Mouse (Mus musculus) stomach, postnatal 0 days (tissue): Measurements from ENCODE around the gene Methig1. TPM values are rescaled to one million over a fixed set of nuclear protein-coding genes. Genes with fewer than 3 reads are reported as not detected.
"Not testable (repeated sequence)": the region's sequence is repeated elsewhere in the genome, so short reads cannot be mapped to it uniquely, and the experiment has no call there.

Source experiments
- ATAC-seq: fragments of 200-750 bp; cut with Nextera tagmentation; 2 replicates; pipeline ENCODE4 v1.8.0; 2017; ENCODE audit not compliant: low FRiP score, low TSS enrichment
- DNase-seq: peaks from one replicate; pipeline ENCODE4 v3.0.0-alpha.2; 2016; ENCODE audit warnings: low spot score
- H3K27ac ChIP-seq: fragments of 300-500 bp; sonication (generic); replicated peaks from 2 replicates; pipeline ENCODE4 v1.5.1; 2014; ENCODE audit warnings: mild to moderate bottlenecking, control low read depth
- H3K27me3 ChIP-seq: fragments of 300-500 bp; sonication (generic); 2 replicates; pipeline ENCODE4 v1.6.1; 2014; ENCODE audit warnings: low read length; ENCODE audit not compliant: control insufficient read depth, insufficient read depth
- H3K36me3 ChIP-seq: fragments of 300-500 bp; sonication (generic); 2 replicates; pipeline ENCODE4 v1.6.1; 2014; ENCODE audit warnings: low read length, mixed read lengths; ENCODE audit not compliant: control insufficient read depth, insufficient read depth
- H3K4me1 ChIP-seq: fragments of 300-500 bp; sonication (generic); replicated peaks from 2 replicates; pipeline ENCODE4 v1.6.1; 2014; ENCODE audit warnings: antibody characterized with exemption; ENCODE audit not compliant: control insufficient read depth, insufficient read depth
- H3K4me2 ChIP-seq: fragments of 300-500 bp; sonication (generic); replicated peaks from 2 replicates; pipeline ENCODE4 v1.6.1; 2014; ENCODE audit warnings: low read depth, mild to moderate bottlenecking, control low read depth, moderate library complexity
- H3K4me3 ChIP-seq: fragments of 300-500 bp; sonication (generic); 2 replicates; pipeline ENCODE4 v1.5.1; 2014; ENCODE audit warnings: low read depth, low read length, control low read depth
- H3K9ac ChIP-seq: fragments of 300-500 bp; sonication (generic); 2 replicates; pipeline ENCODE4 v1.6.1; 2014; ENCODE audit warnings: mild to moderate bottlenecking, low read length, control low read depth, mixed read lengths
- H3K9me3 ChIP-seq: fragments of 300-500 bp; sonication (generic); 2 replicates; pipeline ENCODE4 v1.6.1; 2016; ENCODE audit warnings: low read length; ENCODE audit not compliant: control insufficient read depth
- CTCF ChIP-seq: IDR thresholded peaks from 2 replicates; pipeline ENCODE4 v1.5.1; 2016; ENCODE audit warnings: antibody characterized with exemption, low read depth, mild to moderate bottlenecking, moderate library complexity
- EP300 ChIP-seq: optimal IDR thresholded peaks from 2 replicates; pipeline ENCODE3; 2016; ENCODE audit warnings: antibody characterized with exemption
- WGBS: fragments of 180-500 bp; shearing (Covaris S2); extraction: QIAGEN DNeasy Blood & Tissue Kit; methylation state at CpG from one replicate; pipeline ENCODE4 v1.1.7; 2014; 5-methylcytosine and 5-hydroxymethylcytosine counted together
- polyA plus RNA-seq: library from polyadenylated mRNA; unstranded; fragments of >200 nt; fragmentation: Nextera tagmentation; extraction: Ambion mirVana; gene quantifications from 2 replicates; pipeline ENCODE4 v1.2.1, GENCODE M21; 2015

Methig1 gene
- polyA plus RNA-seq, 1 experiment from 2014 or later, result not detected

- Histone ChIP-seq H3K4me2 (no peak overlapping the region), H3K9ac (no peak overlapping the region), H3K4me1 (no peaks in the 10 kb centered on the region), H3K27ac (no peak overlapping the region), H3K36me3 (no peaks in the 10 kb centered on the region), H3K4me3 (no peak overlapping the region), H3K9me3 (no peaks in the 10 kb centered on the region), H3K27me3 (no peaks in the 10 kb centered on the region)
- ATAC-seq, result no peak
- 72% methylated on average over 12 of the region's 12 CpGs for WGBS
- DNase-seq, result peak; percentile 47
- TF ChIP-seq EP300, result no peak
- no peak for TF ChIP-seq CTCF
Observed at GRCm38 (mm10) chr15:100324021-100324591, 28.8 kb upstream of the Methig1 start.

DNA sequence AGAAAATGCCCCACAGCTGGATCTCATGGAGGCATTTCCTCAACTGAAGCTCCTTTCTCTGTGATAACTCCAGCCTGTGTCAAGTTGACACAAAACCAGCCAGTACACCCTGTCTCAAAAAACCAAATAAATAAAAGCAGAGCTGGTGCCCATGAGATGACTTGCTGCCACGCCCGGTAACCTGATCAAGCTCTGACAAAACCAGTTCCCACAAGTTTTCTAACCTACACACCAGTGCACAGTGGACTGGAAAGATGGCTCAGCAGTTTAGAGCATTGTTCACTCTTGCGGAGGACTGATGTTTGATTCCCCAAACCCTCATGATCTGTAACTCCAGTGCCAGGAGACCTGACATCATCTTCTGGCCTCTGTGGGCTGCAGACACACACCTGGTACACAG is 27.7 kb upstream of the Methig1 start:
- 62% methylated on average over 3 of the region's 3 CpGs for WGBS
- DNase-seq (no peak), ATAC-seq (no peak)
- no peaks in the 10 kb centered on the region for H3K4me1 ChIP-seq
- H3K27me3 ChIP-seq, result no peaks in the 10 kb centered on the region
- no peak overlapping the region for H3K4me3 ChIP-seq
- TF ChIP-seq CTCF (no peak), EP300 (no peak)
- H3K27ac ChIP-seq, result no peak overlapping the region
- no peaks in the 10 kb centered on the region for H3K9me3 ChIP-seq
- no peaks in the 10 kb centered on the region for H3K36me3 ChIP-seq
- H3K9ac ChIP-seq, result no peak overlapping the region
- H3K4me2 ChIP-seq, result no peak overlapping the region

GRCm38 (mm10) chr15:100328089-100328488 is 24.9 kb upstream of the Methig1 start:
- not testable (repeated sequence) for DNase-seq, ATAC-seq, H3K36me3 ChIP-seq, H3K9me3 ChIP-seq, H3K9ac ChIP-seq, H3K27me3 ChIP-seq, H3K27ac ChIP-seq, H3K4me3 ChIP-seq, H3K4me2 ChIP-seq, H3K4me1 ChIP-seq
- 69% methylated on average over 3 of the region's 4 CpGs for WGBS
- peak; percentile 26 for TF ChIP-seq CTCF

DNA sequence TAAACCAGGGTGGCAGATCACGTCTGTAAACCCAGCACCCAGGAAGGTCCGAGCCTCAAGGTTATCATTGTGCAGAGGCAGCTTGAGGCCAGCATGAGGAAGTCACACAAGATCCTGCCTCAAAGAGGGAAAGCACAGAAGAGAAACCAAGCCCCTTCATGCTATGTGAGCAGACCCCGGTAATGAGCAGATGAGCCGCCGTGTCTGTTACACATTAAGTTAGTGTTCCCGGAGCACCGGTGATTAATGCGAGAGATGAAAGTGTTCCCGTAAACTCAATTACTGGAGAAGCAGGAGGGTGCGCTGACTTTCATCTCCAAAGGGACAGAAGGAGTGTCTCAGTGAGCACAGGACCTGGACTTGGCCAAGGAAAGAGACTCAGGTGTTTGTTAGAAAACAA is 23.6 kb upstream of the Methig1 start:
- H3K9ac ChIP-seq, H3K27me3 ChIP-seq, H3K9me3 ChIP-seq, DNase-seq, H3K4me3 ChIP-seq, H3K27ac ChIP-seq, H3K4me2 ChIP-seq, ATAC-seq, H3K36me3 ChIP-seq, H3K4me1 ChIP-seq: not testable (repeated sequence)
- WGBS, result 68% methylated on average over 9 of the region's 10 CpGs

GRCm38 (mm10) chr15:100330739-100331138 is 22.2 kb upstream of the Methig1 start:
- Histone ChIP-seq H3K27me3 (no peaks in the 10 kb centered on the region), H3K4me2 (no peak overlapping the region), H3K4me3 (no peak overlapping the region), H3K36me3 (no peaks in the 10 kb centered on the region), H3K9ac (no peak overlapping the region), H3K27ac (no peak overlapping the region), H3K9me3 (no peaks in the 10 kb centered on the region), H3K4me1 (no peaks in the 10 kb centered on the region)
- DNase-seq, result no peak
- TF ChIP-seq CTCF (no peak), EP300 (no peak)
- no peak for ATAC-seq
- 65% methylated on average over 7 of the region's 7 CpGs for WGBS

GRCm38 (mm10) chr15:100332077-100332961 is 20.6 kb upstream of the Methig1 start:
- WGBS, result 25% methylated on average over 2 of the region's 10 CpGs

More at GRCm38 (mm10) chr15:100332077-100332961, 20.6 kb upstream of the Methig1 start:
- not testable (repeated sequence) for H3K9ac ChIP-seq, H3K4me2 ChIP-seq, H3K4me3 ChIP-seq, H3K4me1 ChIP-seq, DNase-seq, H3K36me3 ChIP-seq, H3K27ac ChIP-seq, H3K9me3 ChIP-seq, H3K27me3 ChIP-seq
- peak; percentile 42 for TF ChIP-seq CTCF
- ATAC-seq, result 0 out of 2 replicates have a peak, but pooled peaks have one; percentile 42
